Mouse (Mus musculus) retina, postnatal 1 day (tissue): Measurements from ENCODE around the gene Spr.
A peak's percentile ranks its signal among the peaks of the same experiment; 100 is the strongest.

Experiments used
- DNase-seq: peaks from one replicate; pipeline ENCODE4 v3.0.0-alpha.2; 2012

Gene Spr

DNA sequence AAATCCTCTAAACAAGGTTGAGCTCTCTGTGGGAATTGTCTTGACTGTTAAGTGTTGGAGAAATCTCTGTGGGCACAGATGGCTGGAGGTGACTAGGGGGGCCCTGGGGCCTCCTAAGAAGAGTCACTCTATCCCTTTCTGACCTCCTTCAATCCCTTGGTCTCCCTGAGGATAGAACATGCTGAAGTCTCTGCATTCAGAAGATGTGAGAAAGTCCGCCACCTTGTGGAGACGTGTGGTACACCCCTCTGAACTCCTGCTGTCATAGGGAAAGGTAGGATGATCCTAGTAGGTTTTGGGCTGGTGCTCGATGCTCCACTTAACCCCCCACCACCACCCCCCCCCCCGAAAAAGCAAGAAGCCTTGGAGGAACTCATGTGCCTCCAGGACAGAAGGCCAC lies 5.9 kb downstream of the Spr start:
- peak; percentile 87 for DNase-seq

DNA sequence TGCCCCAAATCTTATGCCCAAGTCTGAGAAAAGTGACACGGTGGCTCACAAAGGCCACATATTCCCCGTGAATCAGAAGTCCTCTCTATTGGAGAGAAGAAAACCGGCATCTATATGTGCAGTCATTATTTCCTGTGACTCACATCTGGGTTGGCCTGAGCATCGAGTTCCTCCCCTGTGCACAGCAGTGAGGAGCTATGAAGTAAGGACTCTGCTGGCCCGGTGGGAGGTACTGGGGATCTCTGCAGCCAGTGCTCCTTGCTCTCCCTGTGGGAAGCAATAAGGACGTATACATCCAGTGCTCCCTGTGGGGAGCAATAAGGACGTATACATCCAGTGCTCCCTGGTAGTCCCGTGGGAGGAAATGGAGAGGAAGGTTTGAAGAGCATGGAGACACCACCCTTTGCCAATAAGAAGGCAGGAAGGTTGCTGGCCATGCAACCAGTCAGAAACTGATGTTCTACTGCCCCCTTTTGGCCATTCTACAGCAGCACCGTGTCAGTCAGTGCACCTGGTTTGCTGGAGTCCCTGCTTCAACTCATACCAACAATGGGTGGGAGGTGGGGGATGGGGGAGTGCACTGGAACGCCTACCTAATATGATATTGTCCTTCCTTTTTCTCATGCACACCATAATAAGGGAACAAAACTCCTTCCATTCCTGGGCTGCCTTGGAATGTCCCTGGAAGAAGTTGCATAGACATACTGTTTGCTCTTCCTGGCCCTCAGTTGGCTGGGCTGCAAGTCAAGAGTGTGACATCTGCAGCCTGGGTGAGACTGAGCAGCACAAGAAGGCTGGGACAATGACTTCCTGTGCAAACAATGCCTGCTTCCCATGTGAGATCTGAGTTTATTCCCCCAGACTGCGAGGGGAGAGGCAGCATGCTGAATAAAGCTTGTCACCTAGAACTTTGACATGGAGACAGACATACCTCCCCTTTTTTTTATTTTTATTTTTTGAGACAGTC lies 19.7 kb downstream of the Spr start:
- peak; percentile 73 for DNase-seq

DNA sequence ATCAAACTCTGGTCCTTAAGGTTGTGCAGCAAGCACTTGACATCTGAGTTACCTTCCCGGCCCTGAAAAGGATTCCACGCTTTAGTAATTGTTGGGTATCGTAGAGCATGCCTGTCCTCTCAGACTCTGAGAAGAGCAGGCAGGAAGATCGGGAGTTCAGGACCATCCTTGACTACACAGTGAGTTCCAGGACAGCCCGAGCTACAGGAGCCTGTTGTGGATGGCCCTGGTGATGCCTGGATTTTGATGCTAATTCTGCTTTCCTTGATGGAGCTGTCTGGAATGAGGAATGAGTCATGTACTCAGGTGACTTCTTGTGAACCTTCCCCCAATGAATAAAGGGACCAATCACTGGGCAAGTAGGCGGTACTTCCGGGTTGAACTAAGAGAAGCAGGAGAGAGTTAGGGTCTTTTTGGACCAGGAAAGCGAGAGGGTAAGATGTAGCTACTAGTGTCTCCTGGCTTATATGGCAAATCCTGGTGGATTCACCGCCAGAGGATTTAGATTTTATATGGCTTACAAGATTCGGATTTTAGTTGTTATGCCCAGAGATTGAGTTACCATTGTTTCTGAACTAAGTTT lies 32.4 kb downstream of the Spr start:
- DNase-seq = no peak

DNA sequence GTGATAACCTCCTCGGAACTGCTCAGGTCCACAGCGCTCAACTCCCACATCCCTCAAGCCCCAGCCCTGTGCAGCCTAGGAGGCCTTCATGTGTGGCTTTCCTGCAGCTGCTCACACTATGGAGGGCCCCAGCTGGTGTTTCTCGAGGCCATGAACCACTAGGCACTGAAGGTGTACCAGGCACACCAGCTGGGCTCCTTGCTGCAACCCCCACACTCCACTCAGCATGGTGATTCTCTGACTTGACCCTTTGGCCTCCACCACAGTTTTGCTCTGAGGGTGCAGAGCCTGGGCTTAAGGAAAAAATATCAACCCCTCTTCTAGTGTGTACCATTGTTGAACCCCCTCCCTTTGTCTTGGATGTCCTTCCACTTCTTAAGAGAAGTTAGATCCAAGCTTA lies 34.2 kb downstream of the Spr start:
- DNase-seq = no peak

DNA sequence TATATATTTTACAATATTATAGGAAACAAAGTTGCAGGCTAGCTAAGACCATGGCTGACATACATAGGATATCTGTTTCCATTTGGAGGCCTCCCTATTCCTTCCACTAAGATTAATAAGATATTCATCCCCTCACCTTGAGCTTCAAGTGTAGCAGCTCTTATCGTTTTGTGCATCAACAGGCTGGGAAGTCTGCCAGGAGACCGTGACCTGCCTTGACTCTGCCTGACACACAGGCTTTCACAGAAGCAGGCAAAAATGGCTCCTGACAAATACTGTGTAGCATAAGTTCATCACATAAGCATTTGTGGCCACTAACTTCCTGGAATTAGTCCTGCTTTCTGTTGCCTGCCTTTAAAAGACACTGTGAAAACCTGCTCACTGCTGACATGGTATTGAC lies 41.1 kb downstream of the Spr start:
- DNase-seq = no peak

DNA sequence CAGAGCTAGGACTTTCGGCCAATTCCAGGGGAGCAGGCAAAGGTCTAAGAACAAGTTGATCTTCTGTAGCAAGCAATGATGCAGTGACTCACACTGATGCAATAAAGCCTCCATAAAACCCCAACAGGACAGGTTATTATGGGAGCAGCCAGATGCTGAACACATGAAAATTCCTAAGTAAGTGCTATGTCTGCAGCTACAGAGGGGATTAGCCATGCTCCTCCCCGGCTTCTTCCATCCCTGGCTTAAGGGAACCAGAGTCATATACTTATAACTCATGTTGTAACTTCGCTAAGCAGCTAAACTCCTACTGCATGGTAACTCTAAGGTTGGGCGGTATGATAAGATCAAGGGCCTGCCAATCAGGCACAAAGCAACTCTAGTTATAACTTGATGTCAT lies 50.1 kb downstream of the Spr start:
- DNase-seq = no peak

DNA sequence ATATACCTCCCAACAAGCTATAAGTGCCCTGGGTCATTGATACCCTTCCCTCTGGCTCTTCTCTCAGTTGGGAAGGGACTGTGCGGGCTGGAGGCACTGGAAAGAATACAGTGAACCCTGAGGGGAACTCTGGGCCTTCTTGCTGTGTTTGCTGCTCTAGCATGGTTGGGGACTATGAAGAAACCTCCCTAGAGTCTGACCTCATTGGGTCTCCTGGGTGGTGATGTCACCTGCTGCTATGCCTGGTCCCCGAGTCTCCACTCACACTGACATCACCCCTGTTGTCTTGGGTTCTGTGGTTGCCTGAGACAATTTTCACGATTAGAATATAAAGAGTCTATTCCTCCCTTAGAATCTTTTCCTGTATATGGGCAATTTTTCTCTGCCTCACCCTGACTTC lies 50.9 kb downstream of the Spr start:
- DNase-seq = no peak
